Mouse (Mus musculus): ENCODE results near the gene Gm49368. TPM values are rescaled to one million over a fixed set of nuclear protein-coding genes. Genes with fewer than 3 reads are reported as not detected.
"Not testable (repeated sequence)": the region's sequence is repeated elsewhere in the genome, so short reads cannot be mapped to it uniquely, and the experiment has no call there.

The Gm49368 gene
- total RNA-seq, 2 experiments from 2014 or later, result not detected

DNA sequence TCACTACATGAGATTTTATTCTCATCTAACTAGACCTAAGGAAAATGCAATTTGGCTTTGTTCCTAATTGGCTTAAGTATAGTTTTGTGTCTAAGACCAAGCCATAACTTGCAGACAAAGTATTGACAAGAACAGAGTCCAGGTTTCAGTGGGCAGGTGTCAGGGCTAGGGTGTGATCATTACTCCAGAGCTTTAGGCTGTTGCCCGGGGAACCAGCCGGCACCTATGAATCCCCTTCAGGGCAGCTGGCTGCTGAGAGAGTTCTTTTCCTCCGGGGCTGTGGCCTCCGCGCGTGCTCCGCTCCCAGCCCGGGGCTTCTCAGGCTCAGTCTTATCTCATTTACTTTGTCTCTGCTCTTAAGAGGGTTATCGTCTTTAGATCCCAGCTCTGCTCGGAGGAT is 92.4 kb downstream of the Gm49368 start:
- Histone ChIP-seq H3K27ac (no peak overlapping the region), H3K4me3 (no peak overlapping the region)
- no peak for DNase-seq
- TF ChIP-seq CTCF (IDR thresholded peaks at IDR 0.05), result no peak
- intact Hi-C loops (cut with DNase I), result no loop called here

- DNase-seq; H3K4me3 ChIP-seq; intact Hi-C loops (cut with DNase I); H3K27ac ChIP-seq: not testable (repeated sequence)
Measured at GRCm38 (mm10) chr7:128158688-128159354, 96.3 kb downstream of the Gm49368 start.

DNA sequence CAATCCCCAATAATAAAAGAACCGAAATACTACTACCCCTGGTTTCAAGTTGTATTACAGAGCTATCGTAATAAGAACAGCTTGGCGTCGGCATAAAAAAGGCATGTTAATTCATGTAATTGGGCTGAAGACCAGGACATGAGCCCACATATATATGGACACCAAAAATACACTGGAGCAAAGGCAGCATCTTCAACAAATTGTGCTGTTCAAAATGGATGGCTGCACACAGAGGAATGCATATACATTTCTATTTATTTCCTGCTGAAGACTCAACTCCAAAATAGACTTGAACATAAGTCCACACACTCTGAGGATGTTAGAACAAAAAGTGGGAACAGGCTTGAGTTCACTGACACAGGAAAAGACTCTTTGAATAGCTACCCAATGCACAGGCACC is 101.5 kb downstream of the Gm49368 start:
- Histone ChIP-seq H3K27ac (no peak overlapping the region), H3K4me3 (no peak overlapping the region)
- TF ChIP-seq CTCF (IDR thresholded peaks at IDR 0.05), result no peak
- intact Hi-C loops (cut with DNase I), result no loop called here
- no peak for DNase-seq

- DNase-seq, result no peak
- H3K27ac ChIP-seq, result no peak overlapping the region
- no peak for TF ChIP-seq CTCF (IDR thresholded peaks at IDR 0.05)
- intact Hi-C loops (cut with DNase I), result no loop called here
- no peak overlapping the region for H3K4me3 ChIP-seq
Measured at GRCm38 (mm10) chr7:128166391-128166790, 103.9 kb downstream of the Gm49368 start.

- intact Hi-C loops (cut with DNase I), result no loop called here
- no peak for DNase-seq
Measured at GRCm38 (mm10) chr7:128169996-128170395, 107.5 kb downstream of the Gm49368 start.

More at GRCm38 (mm10) chr7:128169996-128170395, 107.5 kb downstream of the Gm49368 start:
- H3K4me3 ChIP-seq, result no peak overlapping the region
- TF ChIP-seq CTCF (IDR thresholded peaks at IDR 0.05), result no peak
- H3K27ac ChIP-seq, result no peak overlapping the region

Other genes starting within 250 kb of the Gm49368 start
- 10 to 100 TPM; 55.4 to 59.0 TPM for gene Stx4a, start 238.4 kb upstream of the Gm49368 start, total RNA-seq (2021)
- gene Stx1b, start 238.1 kb upstream of the Gm49368 start, total RNA-seq (2021), result 1 to 10 TPM; 1.0 TPM
- 10 to 100 TPM; 11.8 to 15.4 TPM for gene Zfp646, start 186.5 kb upstream of the Gm49368 start, total RNA-seq (2021)
- 1 to 10 TPM; 3.3 to 5.0 TPM for gene Zfp668, start 185.9 kb upstream of the Gm49368 start, total RNA-seq (2021)
- gene Prss53, start 171.7 kb upstream of the Gm49368 start, total RNA-seq (2021), result 1 to 10 TPM; 1.2 to 2.0 TPM
- gene Gm21974, start 167.2 kb upstream of the Gm49368 start, total RNA-seq (2021), result not detected
- 10 to 100 TPM in 1 of 2 experiments, 1 to 10 TPM in 1; 9.2 to 12.6 TPM for gene Vkorc1, start 167.1 kb upstream of the Gm49368 start, total RNA-seq (2021)
- gene Bckdk, start 158.6 kb upstream of the Gm49368 start, total RNA-seq (2021), result 100 to 1,000 TPM; 169 to 177 TPM
- gene Kat8, start 150.2 kb upstream of the Gm49368 start, total RNA-seq (2021), result 10 to 100 TPM; 24.3 to 26.6 TPM
- gene Prss8, start 132.6 kb upstream of the Gm49368 start, total RNA-seq (2021), result not detected
- 1 to 10 TPM; 6.0 to 7.1 TPM for gene Prss36, start 116.0 kb upstream of the Gm49368 start, total RNA-seq (2021)
- gene Fus, start 95.2 kb upstream of the Gm49368 start, total RNA-seq (2021), result 10 to 100 TPM; 77.8 to 99.5 TPM
- under 1 TPM; 0.38 to 0.89 TPM for gene Pycard, start 68.8 kb upstream of the Gm49368 start, total RNA-seq (2021)
- gene Trim72, start 58.7 kb upstream of the Gm49368 start, total RNA-seq (2021), result 100 to 1,000 TPM; 186 to 238 TPM
- gene Itgam, start within 50 bp of the Gm49368 start, total RNA-seq (2021), result 1 to 10 TPM; 1.0 to 1.9 TPM
- under 1 TPM in 1 of 2 experiments, not detected in 1; 0.26 TPM for gene Itgax, start 66.9 kb downstream of the Gm49368 start, total RNA-seq (2021)
- not detected for gene Itgad, start 91.7 kb downstream of the Gm49368 start, total RNA-seq (2021)
- gene Cox6a2, start 143.7 kb downstream of the Gm49368 start, total RNA-seq (2021), result 1,000 to 10,000 TPM; 1,384 to 2,252 TPM
- 1 to 10 TPM; 7.2 to 8.0 TPM for gene Armc5, start 174.7 kb downstream of the Gm49368 start, total RNA-seq (2021)
- gene 9130023H24Rik, start 175.3 kb downstream of the Gm49368 start, total RNA-seq (2021), result 1 to 10 TPM; 1.9 to 2.1 TPM
- 1 to 10 TPM; 5.2 to 7.6 TPM for gene Tgfb1i1, start 184.1 kb downstream of the Gm49368 start, total RNA-seq (2021)
- gene Slc5a2, start 203.0 kb downstream of the Gm49368 start, total RNA-seq (2021), result not detected
- gene BC017158, start 235.5 kb downstream of the Gm49368 start, total RNA-seq (2021), result 1 to 10 TPM; 2.3 to 3.7 TPM

Measured in gastrocnemius, adult 2 months (tissue).